Mouse (Mus musculus) ES-E14 (cell line): ENCODE data around the gene Bcl6. TPM values are rescaled to one million over a fixed set of nuclear protein-coding genes. Genes with fewer than 3 reads are reported as not detected.

ENCODE experiments used
- DNase-seq: peaks from one replicate; pipeline ENCODE4 v3.0.0-alpha.2; 2013; ENCODE audit warnings: low read depth, low spot score
- H3K27ac ChIP-seq: 2 replicates; pipeline ENCODE4 v1.5.1; 2012; ENCODE audit warnings: low read depth, mild to moderate bottlenecking, low read length, moderate library complexity, mixed read lengths; ENCODE audit not compliant: poor library complexity, insufficient read depth, severe bottlenecking
- H3K36me3 ChIP-seq: 2 replicates; pipeline ENCODE4 v1.6.1; 2012; ENCODE audit warnings: mild to moderate bottlenecking, low read length, moderate library complexity, mixed read lengths; ENCODE audit not compliant: control insufficient read depth, poor library complexity, insufficient read depth, severe bottlenecking
- H3K4me1 ChIP-seq, 2 experiments: fragments of 150-350 bp in 1 of 2; sonication (generic) in 1 of 2; 2 replicates each; pipeline ENCODE4 v1.6.1; 2012; ENCODE audit warnings: low read length in 2 of 2, mild to moderate bottlenecking in 1 of 2, mixed read lengths in 1 of 2; ENCODE audit not compliant: control insufficient read depth in 2 of 2, insufficient read depth in 2 of 2, poor library complexity in 1 of 2
- H3K4me3 ChIP-seq, 2 experiments: fragments of 150-350 bp in 1 of 2; sonication (generic) in 1 of 2; 2 replicates each; pipeline ENCODE4 v1.5.1; 2012; ENCODE audit warnings: low read length in 2 of 2, low read depth in 1 of 2, mild to moderate bottlenecking in 1 of 2, mixed read lengths in 1 of 2; ENCODE audit not compliant: insufficient read depth in 1 of 2, poor library complexity in 1 of 2, severe bottlenecking in 1 of 2
- H3K9ac ChIP-seq: 2 replicates; pipeline ENCODE4 v1.6.1; 2012; ENCODE audit warnings: low read depth, mild to moderate bottlenecking, low read length, mixed read lengths; ENCODE audit not compliant: poor library complexity, insufficient read depth, severe bottlenecking
- H3K9me3 ChIP-seq: fragments of 150-350 bp; sonication (generic); 2 replicates; pipeline ENCODE4 v1.6.1; 2012; ENCODE audit warnings: low read depth, mild to moderate bottlenecking, low read length; ENCODE audit not compliant: control insufficient read depth, insufficient read depth
- CHD2 ChIP-seq: IDR thresholded peaks from 2 replicates; pipeline ENCODE4 v1.6.1; 2014; ENCODE audit warnings: mild to moderate bottlenecking, low read depth, low read length, inconsistent platforms
- HCFC1 ChIP-seq: IDR thresholded peaks from 2 replicates; pipeline ENCODE4 v1.6.1; 2012; ENCODE audit warnings: low read length, inconsistent platforms, borderline replicate concordance; ENCODE audit not compliant: insufficient read depth
- MAFK ChIP-seq: IDR thresholded peaks from 2 replicates; pipeline ENCODE4 v1.6.1; 2014; ENCODE audit warnings: mild to moderate bottlenecking, low read depth, low read length, inconsistent platforms; ENCODE audit not compliant: insufficient read depth
- ZC3H11A ChIP-seq: IDR thresholded peaks from 2 replicates; pipeline ENCODE4 v1.6.1; 2012; ENCODE audit warnings: low read depth, mild to moderate bottlenecking, inconsistent platforms, low read length, borderline replicate concordance
- ZNF384 ChIP-seq: IDR thresholded peaks from 2 replicates; pipeline ENCODE4 v1.6.1; 2012; ENCODE audit warnings: low read depth, low read length, inconsistent platforms
- in situ Hi-C, 2 experiments: fragments of 600-800 bp; cut with MboI; formaldehyde crosslinking; loops; one replicate each; pipeline ENCODE4 v1.15.1; 2025; ENCODE audit warnings: low sequenced_read_pairs in 2 of 2, inconsistent platforms in 1 of 2; ENCODE audit not compliant: unreplicated experiment in 2 of 2
- total RNA-seq: library from RNA; depleted of rRNA; stranded (reverse); fragments of 300-350 nt; gene quantifications from 2 replicates; pipeline ENCODE4 v1.2.3, GENCODE M21; 2012

Bcl6 gene
- total RNA-seq, 1 experiment: 1.5 TPM

DNA sequence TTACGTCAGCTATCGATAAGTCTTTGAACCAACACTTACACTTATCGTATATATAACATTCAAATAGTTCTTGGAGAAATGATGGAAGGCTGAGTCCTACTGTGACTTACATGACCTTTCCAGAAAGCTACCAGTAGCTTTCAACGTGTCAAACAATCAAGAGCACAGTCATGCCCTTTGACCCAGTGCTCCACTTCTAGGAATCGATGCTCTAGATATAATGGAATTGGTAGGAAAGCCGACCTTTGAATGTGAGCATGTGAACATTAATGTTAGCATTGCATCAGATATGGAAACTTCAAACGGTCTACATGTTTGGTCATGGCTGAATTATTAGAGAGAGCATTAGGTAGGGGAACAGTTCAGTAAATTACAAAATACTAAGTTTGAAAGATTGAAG is 7.7 kb upstream of the Bcl6 start:
- Histone ChIP-seq H3K9ac (no peak overlapping the region), H3K36me3 (no peaks in the 10 kb centered on the region), H3K27ac (no peak overlapping the region), H3K4me3 (no peak overlapping the region), H3K4me1 (peaks cover under 1 to 1% of the 10 kb centered on the region in 2 experiments; a peak in 1 of 4 replicates), H3K9me3 (no peaks in the 10 kb centered on the region)
- TF ChIP-seq MAFK (no peak), ZNF384 (no peak), CHD2 (no peak), HCFC1 (no peak), ZC3H11A (no peak)
- in situ Hi-C loops: loop anchor here (25.0 kb wide), 2 partner anchors 316 to 1066 kb away; no protein-coding TSS in a partner anchor
- DNase-seq: no peak

DNA sequence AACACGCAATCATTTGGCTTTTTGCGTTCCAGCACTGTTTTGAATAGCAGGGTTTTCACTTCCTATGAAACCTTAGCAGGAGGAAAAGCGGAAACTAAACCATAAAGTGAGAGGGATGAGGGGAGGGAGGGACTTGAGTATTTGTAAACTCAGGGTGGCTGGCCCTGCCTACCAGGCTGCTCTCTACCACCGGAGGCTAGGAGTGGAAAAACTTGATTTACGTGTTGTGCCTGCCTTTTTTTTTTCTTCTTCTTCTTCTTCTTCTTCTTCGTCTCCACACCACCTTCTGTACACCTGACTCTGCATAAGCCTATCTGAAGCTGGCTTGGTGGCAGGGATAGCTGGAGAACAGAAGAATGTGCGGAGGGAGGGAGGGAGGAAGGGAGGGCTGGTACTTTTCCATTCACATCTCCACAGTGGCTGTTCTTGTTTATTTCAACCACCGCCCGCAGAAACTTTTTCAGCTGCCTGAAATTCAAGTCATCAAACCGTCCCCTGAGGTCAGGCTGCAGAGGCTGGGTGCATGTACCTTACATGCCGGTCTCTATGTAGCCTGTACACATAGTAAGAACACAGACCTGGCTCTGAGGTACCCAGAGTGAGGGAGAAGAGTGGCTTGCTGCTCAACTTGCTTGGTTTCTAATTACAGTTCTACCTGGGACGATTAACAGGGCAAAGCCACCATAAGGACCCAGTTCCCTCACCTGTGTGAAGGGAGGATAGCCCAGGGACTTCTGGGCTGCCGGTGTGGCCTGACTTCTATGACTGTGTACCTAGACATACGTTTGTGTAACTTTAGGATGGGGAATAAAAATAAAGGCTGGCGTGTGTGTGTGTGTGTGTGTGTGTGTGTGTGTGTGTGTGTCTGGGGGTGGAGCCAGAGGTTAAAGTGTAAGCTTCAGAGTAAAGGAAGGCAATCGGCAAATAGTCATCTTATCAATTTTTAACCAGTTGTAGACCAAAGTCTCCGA is 5.0 kb upstream of the Bcl6 start:
- no peak for DNase-seq
- H3K4me3 ChIP-seq: no peak overlapping the region

DNA sequence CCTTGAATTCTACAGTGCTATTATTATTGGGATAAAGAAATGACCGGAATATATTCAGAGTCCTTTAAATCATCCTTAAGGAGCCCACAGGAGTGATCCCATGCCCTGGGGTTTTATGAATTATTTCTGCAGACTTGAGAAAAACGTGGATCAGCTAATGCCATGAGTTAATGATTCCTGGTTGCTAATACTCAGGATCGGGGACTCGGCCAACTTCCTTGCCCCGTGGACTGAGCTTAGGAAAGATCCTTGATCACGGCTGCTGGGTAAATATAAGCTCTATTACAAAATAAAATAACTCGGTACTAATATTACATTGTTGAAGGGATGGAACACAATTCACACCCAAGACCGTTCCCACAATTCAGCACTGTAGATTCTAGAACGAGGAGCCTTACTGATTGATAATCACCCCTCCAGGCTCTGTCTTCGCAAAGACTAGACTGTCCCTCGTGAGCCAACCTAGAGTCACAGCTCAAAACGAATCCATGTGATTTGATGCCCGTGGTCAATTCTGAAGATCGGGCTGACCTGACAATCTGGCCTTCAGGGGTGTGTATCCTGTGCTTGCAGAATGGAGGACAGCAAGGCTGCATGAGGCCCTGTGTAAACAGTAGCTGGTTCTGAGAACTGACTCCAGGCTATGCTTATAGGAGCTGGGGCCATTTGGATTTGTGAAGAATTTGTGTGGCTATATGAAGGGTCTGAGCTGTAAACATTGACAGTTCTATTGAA is 3.4 kb upstream of the Bcl6 start:
- in situ Hi-C loops: loop anchor here (25.0 kb wide), 2 partner anchors 320 to 1070 kb away; no protein-coding TSS in a partner anchor

More for the DNA sequence above, 5.0 kb upstream of the Bcl6 start:
- no peak overlapping the region for H3K9ac ChIP-seq
- peaks cover 2 to 8% of the 10 kb centered on the region in 2 experiments; a peak in 2 of 4 replicates for H3K4me1 ChIP-seq
- H3K9me3 ChIP-seq: no peaks in the 10 kb centered on the region
- no peak overlapping the region for H3K27ac ChIP-seq
- no peaks in the 10 kb centered on the region for H3K36me3 ChIP-seq
- no peak for TF ChIP-seq ZC3H11A
- no peak for TF ChIP-seq MAFK
- in situ Hi-C loops: loop anchor here (25.0 kb wide), 2 partner anchors 319 to 1069 kb away; no protein-coding TSS in a partner anchor

DNA sequence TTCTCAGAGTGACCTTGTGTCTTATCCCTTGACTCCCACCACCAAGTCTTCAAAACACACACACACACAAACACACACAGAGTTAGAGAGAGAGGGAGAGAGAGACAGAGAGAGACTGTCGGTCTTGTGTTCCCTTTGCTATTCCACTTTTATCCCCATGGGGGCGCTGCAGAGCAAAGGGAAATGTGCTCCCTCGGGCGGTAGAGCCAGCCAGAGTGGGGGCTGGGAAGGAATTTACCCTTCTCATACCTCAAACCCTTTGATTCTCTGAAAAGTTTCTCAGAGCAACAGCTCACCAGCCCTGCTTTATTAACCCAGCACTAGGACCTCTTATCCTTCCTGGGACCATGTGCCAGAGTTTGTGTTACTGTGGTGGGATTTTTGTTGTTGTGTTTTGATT is 2.5 kb upstream of the Bcl6 start:
- peak; percentile 76 for DNase-seq
- TF ChIP-seq ZNF384 (no peak), CHD2 (0 out of 2 replicates have a peak, but pooled peaks have one; percentile 43), ZC3H11A (peak; percentile 44)
- H3K4me3 ChIP-seq: no peak overlapping the region
- H3K9ac ChIP-seq: no peak overlapping the region
- peaks cover 5 to 8% of the 10 kb centered on the region in 2 experiments; a peak in 2 of 4 replicates for H3K4me1 ChIP-seq
- in situ Hi-C loops: loop anchor here (25.0 kb wide), 2 partner anchors 321 to 1071 kb away; no protein-coding TSS in a partner anchor
- H3K9me3 ChIP-seq: no peaks in the 10 kb centered on the region
- H3K36me3 ChIP-seq: no peaks in the 10 kb centered on the region
- H3K27ac ChIP-seq: no peak overlapping the region

More for the DNA sequence above, 3.4 kb upstream of the Bcl6 start:
- Histone ChIP-seq H3K27ac (no peak overlapping the region), H3K9me3 (no peaks in the 10 kb centered on the region), H3K4me3 (no peak overlapping the region), H3K4me1 (peaks cover 2 to 8% of the 10 kb centered on the region in 2 experiments; a peak in 2 of 4 replicates), H3K9ac (no peak overlapping the region), H3K36me3 (no peaks in the 10 kb centered on the region)
- TF ChIP-seq ZNF384 (no peak), HCFC1 (no peak), ZC3H11A (no peak), MAFK (no peak), CHD2 (no peak)
- no peak for DNase-seq
